Mouse (Mus musculus) embryonic fibroblast, embryonic 13.5 days (primary cell): Measurements from ENCODE around the gene Tmem87a. TPM values are rescaled to one million over a fixed set of nuclear protein-coding genes. Genes with fewer than 3 reads are reported as not detected.

Experiments used
- H3K27ac ChIP-seq: 2 replicates; pipeline ENCODE4 v1.5.1; 2012; ENCODE audit warnings: low read length, control low read depth, inconsistent platforms; ENCODE audit not compliant: insufficient read depth
- H3K4me1 ChIP-seq: 2 replicates; pipeline ENCODE4 v1.6.1; 2011; ENCODE audit warnings: low read length; ENCODE audit not compliant: control insufficient read depth, insufficient read depth
- H3K4me3 ChIP-seq: 2 replicates; pipeline ENCODE4 v1.5.1; 2011; ENCODE audit warnings: mild to moderate bottlenecking, control low read depth, low read length; ENCODE audit not compliant: insufficient read depth
- CTCF ChIP-seq: IDR thresholded peaks from 2 replicates; pipeline ENCODE4 v1.5.1; 2011; ENCODE audit warnings: mild to moderate bottlenecking, control low read depth, low read length, moderate library complexity, borderline replicate concordance; ENCODE audit not compliant: insufficient read depth
- POLR2A ChIP-seq: IDR thresholded peaks from 2 replicates; pipeline ENCODE4 v1.6.1; 2011; ENCODE audit warnings: low read depth, mild to moderate bottlenecking, control low read depth, low read length, moderate library complexity
- polyA plus RNA-seq: library from polyadenylated mRNA; stranded (reverse); fragments of >200 nt; gene quantifications from 2 replicates; pipeline ENCODE4 v1.2.4, GENCODE M21; 2011; ENCODE audit warnings: low read depth; ENCODE audit not compliant: missing spikeins, insufficient read length

The Tmem87a gene
- polyA plus RNA-seq, 1 experiment: 36.4 TPM

DNA sequence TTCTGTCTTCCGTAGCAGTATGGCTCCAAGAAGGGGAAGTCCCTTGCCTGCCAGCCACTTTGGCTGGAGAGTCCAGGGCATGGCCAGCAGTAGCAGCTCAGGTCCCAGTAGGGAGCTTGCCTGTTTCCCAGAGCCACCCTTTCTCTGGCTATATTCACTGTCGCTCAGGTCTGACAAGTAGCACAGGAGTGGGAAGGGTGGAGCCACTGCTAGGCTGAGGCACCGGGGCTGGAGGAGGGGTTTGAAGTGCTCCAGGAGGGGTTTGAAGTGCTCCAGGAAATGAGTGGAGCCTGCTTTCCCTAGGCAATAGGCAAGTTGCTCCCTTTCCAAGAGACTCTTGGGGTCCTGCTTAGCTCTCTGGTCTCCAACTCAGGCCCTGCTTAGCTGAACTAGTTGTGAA is 89.9 kb downstream of the Tmem87a start, which contains the start of gene Pla2g4f:
Gene Pla2g4f (minus strand): TSS at position 190 of the 400 bp plus-strand sequence.
- H3K4me1 ChIP-seq: no peaks in the 10 kb centered on the region
- H3K27ac ChIP-seq: no peak within 1 kb of the TSS
- TF ChIP-seq POLR2A (no peak), CTCF (no peak)
- H3K4me3 ChIP-seq: no peak within 1 kb of the TSS

DNA sequence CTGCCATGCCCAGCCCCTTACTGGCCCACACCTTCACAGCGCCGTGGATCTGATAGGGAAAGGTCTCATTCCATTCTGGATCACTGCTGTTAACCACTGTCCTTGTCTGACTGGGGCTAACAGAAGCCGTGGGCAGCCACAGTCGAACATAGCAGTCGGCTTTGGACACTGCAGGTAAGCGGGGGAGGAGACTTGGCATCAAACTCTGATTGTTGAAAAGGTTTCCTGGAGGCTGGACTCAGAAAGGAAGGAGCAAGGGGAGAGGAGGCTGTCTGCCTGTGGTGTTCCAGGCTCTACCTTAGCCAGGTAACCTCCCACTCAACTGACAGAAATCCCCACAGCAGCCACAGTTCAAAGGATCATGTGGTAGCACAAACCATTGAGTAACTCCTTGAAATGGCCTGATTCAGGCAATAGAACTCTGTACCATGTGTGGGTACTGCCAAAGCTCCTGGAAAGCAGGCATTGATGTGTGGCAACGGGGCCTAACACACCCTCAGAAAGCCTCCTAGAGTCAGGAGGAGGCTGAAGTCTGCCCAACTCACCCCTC is 91.6 kb downstream of the Tmem87a start:
- Histone ChIP-seq H3K4me1 (no peaks in the 10 kb centered on the region), H3K27ac (no peak overlapping the region), H3K4me3 (no peak overlapping the region)
- TF ChIP-seq POLR2A: no peak
- no peak for TF ChIP-seq CTCF

Other genes starting within 250 kb of the Tmem87a start
- gene Ehd4, start 249.5 kb downstream of the Tmem87a start, polyA plus RNA-seq: 19.5 and 22.9 TPM in 2 replicates
- gene Pla2g4e, start 158.8 kb downstream of the Tmem87a start, polyA plus RNA-seq: not detected in 2 replicates
- not detected in 2 replicates for gene Pla2g4d, start 114.9 kb downstream of the Tmem87a start, polyA plus RNA-seq
- not detected in 2 replicates for gene Pla2g4f, start 89.9 kb downstream of the Tmem87a start, polyA plus RNA-seq
- gene Vps39, start 51.0 kb downstream of the Tmem87a start, polyA plus RNA-seq: 24.9 and 27.7 TPM in 2 replicates
- 7.3 and 11.1 TPM in 2 replicates for gene Ganc, start 217 bp downstream of the Tmem87a start, polyA plus RNA-seq
- gene Capn3, start 51.9 kb upstream of the Tmem87a start, polyA plus RNA-seq: not detected in 2 replicates
- gene Zfp106, start 159.7 kb upstream of the Tmem87a start, polyA plus RNA-seq: 102 and 106 TPM in 2 replicates
- gene Snap23, start 163.6 kb upstream of the Tmem87a start, polyA plus RNA-seq: 111 and 115 TPM in 2 replicates
- 19.5 and 26.0 TPM in 2 replicates for gene Haus2, start 205.3 kb upstream of the Tmem87a start, polyA plus RNA-seq
- gene Lrrc57, start 205.4 kb upstream of the Tmem87a start, polyA plus RNA-seq: 13.0 and 16.6 TPM in 2 replicates
- 8.6 and 11.5 TPM in 2 replicates for gene Stard9, start 225.0 kb upstream of the Tmem87a start, polyA plus RNA-seq